Mouse (Mus musculus) heart, embryonic 12.5 days (tissue): ENCODE results near the gene Tmem120a. TPM values are rescaled to one million over a fixed set of nuclear protein-coding genes. Genes with fewer than 3 reads are reported as not detected.

Experiments
- ATAC-seq: fragments of 200-750 bp; cut with Nextera tagmentation; 2 replicates; pipeline ENCODE4 v1.8.0; 2017; ENCODE audit warnings: moderate TSS enrichment, moderate library complexity; ENCODE audit not compliant: insufficient number of reproducible peaks, low FRiP score
- H3K27ac ChIP-seq: fragments of 300-500 bp; sonication (generic); 2 replicates; pipeline ENCODE4 v1.5.1; 2016; ENCODE audit warnings: mild to moderate bottlenecking, moderate library complexity; ENCODE audit not compliant: poor library complexity, severe bottlenecking
- H3K27me3 ChIP-seq: fragments of 300-500 bp; sonication (generic); replicated peaks from 2 replicates; pipeline ENCODE4 v1.6.1; 2016; ENCODE audit warnings: mild to moderate bottlenecking, moderate library complexity
- H3K36me3 ChIP-seq: fragments of 300-500 bp; sonication (generic); 2 replicates; pipeline ENCODE4 v1.6.1; 2016; ENCODE audit warnings: mild to moderate bottlenecking, moderate library complexity
- H3K4me1 ChIP-seq: fragments of 300-500 bp; sonication (generic); replicated peaks from 2 replicates; pipeline ENCODE4 v1.6.1; 2016; ENCODE audit warnings: mild to moderate bottlenecking
- H3K4me2 ChIP-seq: fragments of 300-500 bp; sonication (generic); 2 replicates; pipeline ENCODE4 v1.6.1; 2016; ENCODE audit warnings: mild to moderate bottlenecking, moderate library complexity
- H3K4me3 ChIP-seq: fragments of 300-500 bp; sonication (generic); 2 replicates; pipeline ENCODE4 v1.5.1; 2016; ENCODE audit warnings: mild to moderate bottlenecking
- H3K9ac ChIP-seq: fragments of 300-500 bp; sonication (generic); 2 replicates; pipeline ENCODE4 v1.6.1; 2016; ENCODE audit warnings: mild to moderate bottlenecking, moderate library complexity
- H3K9me3 ChIP-seq: fragments of 300-500 bp; sonication (generic); replicated peaks from 2 replicates; pipeline ENCODE4 v1.6.1; 2016; ENCODE audit warnings: mild to moderate bottlenecking, moderate library complexity
- WGBS: fragments of 180-500 bp; shearing (Covaris S2); methylation state at CpG from one replicate; pipeline ENCODE4 v1.1.7; 2016; 5-methylcytosine and 5-hydroxymethylcytosine counted together
- microRNA-seq: library from miRNA; unstranded; fragments of <30 nt; microRNA quantifications from one replicate; pipeline ENCODE4, GENCODE M21; 2017
- polyA plus RNA-seq: library from polyadenylated mRNA; unstranded; fragments of >200 nt; fragmentation: Nextera tagmentation; extraction: Ambion mirVana; gene quantifications from 2 replicates; pipeline ENCODE4 v1.2.1, GENCODE M21; 2016

Gene Tmem120a
- polyA plus RNA-seq, 1 experiment from 2014 or later = 34.5 TPM

DNA sequence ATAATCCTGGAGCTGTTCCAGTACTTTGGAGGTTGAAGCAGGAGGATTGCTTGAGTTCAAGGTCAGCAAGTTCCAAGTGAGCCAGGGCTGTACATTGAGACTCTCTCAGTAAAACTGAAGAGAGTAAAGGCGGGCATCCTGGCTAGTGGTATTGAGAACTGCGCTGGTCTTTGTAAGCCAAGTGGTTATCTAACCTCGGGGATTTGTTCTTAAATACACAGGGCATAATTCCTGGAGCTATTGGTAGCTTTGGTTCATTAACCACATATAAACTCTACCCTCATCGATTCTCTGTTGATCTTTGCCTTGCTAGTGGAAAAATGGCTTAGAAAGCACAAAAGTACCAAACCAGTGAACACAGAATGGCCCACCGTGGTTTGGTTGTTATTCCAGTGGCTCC lies 53.8 kb downstream of the Tmem120a start:
- H3K9ac ChIP-seq = peak overlapping the region; percentile 94; the same call in 1 of the 2 replicates
- H3K9me3 ChIP-seq = no peaks in the 10 kb centered on the region
- peak overlapping the region; percentile 94 for H3K4me2 ChIP-seq
- H3K36me3 ChIP-seq = peaks cover 4% of the 10 kb centered on the region; the same call in 1 of the 2 replicates
- no peak overlapping the region for H3K27ac ChIP-seq
- 85% methylated on average over 5 of the region's 5 CpGs for WGBS
- H3K4me1 ChIP-seq = peaks cover 28% of the 10 kb centered on the region
- H3K4me3 ChIP-seq = peak overlapping the region; percentile 80
- H3K27me3 ChIP-seq = no peaks in the 10 kb centered on the region
- no peak for ATAC-seq

Small RNAs within 50 kb of the gene (microRNA-seq; reads per million reads assigned to microRNA genes)
- not detected for gene Mir7034

Other genes with a start within 250 kb of the Tmem120a start
- gene Hip1, start 199.3 kb downstream of the Tmem120a start, polyA plus RNA-seq = 44.8 and 45.0 TPM in 2 replicates
- gene Ccl26, start 180.9 kb downstream of the Tmem120a start, polyA plus RNA-seq = not detected in 2 replicates
- gene Ccl24, start 171.4 kb downstream of the Tmem120a start, polyA plus RNA-seq = 0.56 and 0.73 TPM in 2 replicates
- 39.2 and 45.6 TPM in 2 replicates for gene Rhbdd2, start 111.8 kb downstream of the Tmem120a start, polyA plus RNA-seq
- gene Por, start 74.4 kb downstream of the Tmem120a start, polyA plus RNA-seq = 50.6 and 54.0 TPM in 2 replicates
- not detected in 2 replicates for gene Styxl1, start 33.9 kb upstream of the Tmem120a start, polyA plus RNA-seq
- 950 TPM in 2 replicates for gene Mdh2, start 34.0 kb upstream of the Tmem120a start, polyA plus RNA-seq
- gene Srrm3, start 62.4 kb upstream of the Tmem120a start, polyA plus RNA-seq = 0.22 TPM in 1 of 2 replicates, not detected in the other
- 916 and 1,021 TPM in 2 replicates for gene Hspb1, start 143.5 kb upstream of the Tmem120a start, polyA plus RNA-seq
- gene Ywhag, start 190.2 kb upstream of the Tmem120a start, polyA plus RNA-seq = 214 and 222 TPM in 2 replicates
- 0.70 and 1.6 TPM in 2 replicates for gene Ssc4d, start 230.1 kb upstream of the Tmem120a start, polyA plus RNA-seq
- 0.13 TPM in 1 of 2 replicates, not detected in the other for gene Zp3, start 235.7 kb upstream of the Tmem120a start, polyA plus RNA-seq